Mouse (Mus musculus) ES-E14 (cell line): ENCODE data around the gene Rcsd1.

Source experiments
- CHD2 ChIP-seq: IDR thresholded peaks from 2 replicates; pipeline ENCODE4 v1.6.1; 2014; ENCODE audit warnings: mild to moderate bottlenecking, low read depth, low read length, inconsistent platforms
- HCFC1 ChIP-seq: IDR thresholded peaks from 2 replicates; pipeline ENCODE4 v1.6.1; 2012; ENCODE audit warnings: low read length, inconsistent platforms, borderline replicate concordance; ENCODE audit not compliant: insufficient read depth
- MAFK ChIP-seq: IDR thresholded peaks from 2 replicates; pipeline ENCODE4 v1.6.1; 2014; ENCODE audit warnings: mild to moderate bottlenecking, low read depth, low read length, inconsistent platforms; ENCODE audit not compliant: insufficient read depth
- ZC3H11A ChIP-seq: IDR thresholded peaks from 2 replicates; pipeline ENCODE4 v1.6.1; 2012; ENCODE audit warnings: low read depth, mild to moderate bottlenecking, inconsistent platforms, low read length, borderline replicate concordance
- ZNF384 ChIP-seq: IDR thresholded peaks from 2 replicates; pipeline ENCODE4 v1.6.1; 2012; ENCODE audit warnings: low read depth, low read length, inconsistent platforms

DNA sequence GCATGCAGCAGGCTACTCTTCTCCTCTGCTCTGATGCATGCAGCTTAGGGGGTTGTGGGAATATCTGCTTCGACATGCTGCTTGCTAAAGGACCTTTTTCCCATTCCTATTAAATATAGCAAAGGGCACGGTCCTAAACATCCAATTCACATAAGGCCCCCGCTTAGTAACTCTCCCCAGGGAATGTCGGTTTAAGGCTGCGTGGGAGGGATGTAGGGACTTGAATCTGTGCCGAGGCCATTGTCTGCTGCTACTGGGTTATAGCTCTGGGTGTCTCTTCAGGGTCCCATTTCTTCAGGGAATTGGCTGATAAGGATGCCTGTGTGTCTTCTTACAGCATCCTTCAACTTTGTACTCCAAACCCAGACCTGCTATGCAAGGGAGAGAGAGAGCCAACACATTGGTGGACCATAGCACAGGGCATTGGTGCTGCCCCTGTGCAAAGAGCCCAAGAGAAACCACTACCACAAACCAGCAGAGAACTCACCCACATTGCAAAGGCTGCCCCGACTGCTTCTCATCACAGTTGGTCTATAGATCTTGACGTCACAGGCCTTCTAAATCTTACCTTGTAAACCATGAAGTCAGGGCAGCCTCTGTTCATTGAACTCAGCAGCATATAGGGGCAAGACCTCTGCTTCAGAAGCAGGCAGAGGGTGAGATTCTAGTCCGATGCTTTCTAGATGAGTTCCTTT lies 724 bp downstream of the Rcsd1 start:
- no peak for TF ChIP-seq MAFK
- TF ChIP-seq ZNF384, result no peak
- no peak for TF ChIP-seq ZC3H11A
- no peak for TF ChIP-seq CHD2
- TF ChIP-seq HCFC1, result no peak
